In genomic region chr17:69120533-69121358, GRCm38 (mm10) we compare ENCODE assay signal across 8 mouse cellular contexts. TPM values are rescaled to one million over a fixed set of nuclear protein-coding genes. Genes with fewer than 3 reads are reported as not detected.
DNase-seq lines count a peak whose midpoint lies in the region; ATAC-seq and TF ChIP-seq lines count a peak whose summit lies in the region.

No protein-coding gene starts in this region.

- WGBS in kidney, embryonic 16.5 days, result 5% methylated on average over 19 of the region's 19 CpGs
- WGBS in hindbrain, embryonic 13.5 days, result 8% methylated on average over 19 of the region's 19 CpGs

- no peaks in the 10 kb centered on the region for H3K9me3 ChIP-seq in kidney, embryonic 16.5 days (ENCODE audit: low read length)
- no peaks in the 10 kb centered on the region for H3K9me3 ChIP-seq in hindbrain, embryonic 13.5 days

- H3K36me3 ChIP-seq in kidney, embryonic 16.5 days (ENCODE audit: insufficient read depth, low read length), result no peaks in the 10 kb centered on the region
- no peaks in the 10 kb centered on the region for H3K36me3 ChIP-seq in hindbrain, embryonic 13.5 days
- no peaks in the 10 kb centered on the region for H3K36me3 ChIP-seq in testis, adult 2 months (ENCODE audit: control insufficient read depth, insufficient read depth, low read length)

- H3K27ac ChIP-seq in kidney, embryonic 16.5 days (ENCODE audit: low read length), result no peak overlapping the region
- H3K27ac ChIP-seq in hindbrain, embryonic 13.5 days, result peak overlapping the region; percentile 15; the same call in 1 of the 2 replicates
- no peak overlapping the region for H3K27ac ChIP-seq in testis, adult 2 months (ENCODE audit: control insufficient read depth, insufficient read depth, low read depth, low read length)

- H3K9ac ChIP-seq in kidney, embryonic 16.5 days (replicated peaks; ENCODE audit: low read length), result 0 out of 2 replicates have a peak overlapping the region, but pooled peaks have one; percentile 16
- peak overlapping the region; percentile 26; the same call in 1 of the 2 replicates for H3K9ac ChIP-seq in hindbrain, embryonic 13.5 days

- H3K4me3 ChIP-seq in kidney, embryonic 16.5 days (ENCODE audit: low read length), result peak overlapping the region; percentile 37
- peak overlapping the region; percentile 26 for H3K4me3 ChIP-seq in hindbrain, embryonic 13.5 days
- peak overlapping the region; percentile 13; the same call in 1 of the 2 replicates for H3K4me3 ChIP-seq in testis, adult 2 months (ENCODE audit: control insufficient read depth, low read depth, low read length)

- no peak for TF ChIP-seq POLR2A in testis, adult 2 months (IDR thresholded peaks at IDR 0.05; ENCODE audit: control insufficient read depth, low read depth, low read length)

- peaks cover 13% of the 10 kb centered on the region for H3K4me1 ChIP-seq in kidney, embryonic 16.5 days (ENCODE audit: insufficient read depth, low read length)
- peaks cover 17% of the 10 kb centered on the region for H3K4me1 ChIP-seq in hindbrain, embryonic 13.5 days (replicated peaks)
- H3K4me1 ChIP-seq in testis, adult 2 months (ENCODE audit: control insufficient read depth, insufficient read depth, low read length), result peaks cover 4% of the 10 kb centered on the region

- peak overlapping the region; percentile 58 for H3K4me2 ChIP-seq in kidney, embryonic 16.5 days (replicated peaks; ENCODE audit: low read depth, low read length)
- H3K4me2 ChIP-seq in hindbrain, embryonic 13.5 days, result peak overlapping the region; percentile 54

- H3K27me3 ChIP-seq in kidney, embryonic 16.5 days (ENCODE audit: insufficient read depth, low read length), result 0 out of 2 replicates have a peak, but pooled peaks cover 2% of the 10 kb centered on the region
- H3K27me3 ChIP-seq in hindbrain, embryonic 13.5 days, result peaks cover 6% of the 10 kb centered on the region; the same call in 1 of the 2 replicates
- H3K27me3 ChIP-seq in testis, adult 2 months (ENCODE audit: control insufficient read depth, insufficient read depth, low read length), result peaks cover 2% of the 10 kb centered on the region; the same call in 1 of the 2 replicates

- peak; percentile 78; the same call in 1 of the 2 replicates for ATAC-seq in kidney, embryonic 16.5 days (ENCODE audit: low FRiP score, low TSS enrichment)
- peak; percentile 78 for ATAC-seq in hindbrain, embryonic 13.5 days (ENCODE audit: low FRiP score)
- no peak for ATAC-seq in CD4-positive, CD25-positive, alpha-beta regulatory T cell, adult 4 months

- no peak for TF ChIP-seq CTCF in testis, adult 2 months (IDR thresholded peaks at IDR 0.05; ENCODE audit: control insufficient read depth, insufficient read depth, insufficient replicate concordance, low read depth, low read length)

- no peak for DNase-seq in kidney, adult 8-10 months
- peak; percentile 61 for DNase-seq in embryo, embryonic 10.5 days (ENCODE audit: low spot score)
- DNase-seq in lung, postnatal 10 days, result peak; percentile 28
- DNase-seq in ovary, postnatal 36 days (ENCODE audit: low spot score), result no peak

RNA-seq across cellular contexts. Expression of gene Epb41l3, which starts 45.3 kb away (rescaled TPM):
- polyA plus RNA-seq in kidney, embryonic 16.5 days (2015; fragmentation: Nextera tagmentation; extraction: Ambion mirVana), result 27.4 and 29.1 TPM in 2 replicates
- 73.3 and 75.4 TPM in 2 replicates for polyA plus RNA-seq in hindbrain, embryonic 13.5 days (2015; fragmentation: Nextera tagmentation; extraction: Ambion mirVana)
- polyA plus RNA-seq in testis, adult 2 months (2012; rRNA removed), result 46.7 and 46.9 TPM in 2 replicates
- under 1 TPM; 0.13 to 0.25 TPM for polyA plus RNA-seq in CD4-positive, CD25-positive, alpha-beta regulatory T cell, adult 4 months (2017; shearing (Covaris generic))

Comparison
In these comparisons a context has a peak if more than half of its experiments do, and no peak if none do; other contexts are left out.
1. DNase-seq: peak in embryo, embryonic 10.5 days (single experiment) and lung, postnatal 10 days (single experiment); none in kidney, adult 8-10 months (0 of 2) and ovary, postnatal 36 days (single experiment).
2. RNA of gene Epb41l3, which starts 45.3 kb away (polyA plus RNA-seq): 73.3 to 75.4 TPM in hindbrain, embryonic 13.5 days, 46.7 to 46.9 TPM in testis, adult 2 months and 27.4 to 29.1 TPM in kidney, embryonic 16.5 days; 0.13 to 0.25 TPM in CD4-positive, CD25-positive, alpha-beta regulatory T cell, adult 4 months; every median in the first group is over 10 times any median in the second.
3. Peak in every context shown above with its lines, with median percentiles within 50 percentile points of each other: H3K4me3 ChIP-seq.